Comparison of ENCODE assay signal across 28 mouse cellular contexts in the genomic region with DNA sequence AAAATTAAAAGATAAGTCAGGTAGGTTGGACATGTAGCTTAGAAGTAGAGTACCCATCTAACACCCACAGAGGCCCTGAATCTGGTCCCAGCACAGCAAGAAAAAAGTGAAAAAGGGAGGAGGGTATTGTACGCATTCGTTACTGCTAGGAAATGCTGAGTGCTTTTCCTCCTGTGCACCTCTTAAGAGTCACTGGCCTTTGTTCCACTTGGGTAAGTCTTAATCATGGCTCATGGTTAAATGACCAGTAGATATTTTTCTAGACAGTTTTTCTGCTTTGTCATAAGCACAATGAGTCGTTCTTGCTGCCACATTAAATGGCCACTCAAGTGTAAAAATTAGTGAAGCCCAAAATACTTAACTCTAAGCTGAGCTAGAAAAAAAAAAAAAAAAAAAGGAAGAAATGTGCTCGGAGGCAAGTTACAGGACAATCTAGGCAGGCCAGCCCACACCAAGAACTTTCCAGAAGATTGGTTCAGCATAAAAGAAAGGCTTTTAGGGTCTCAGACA.
DNase-seq lines count a peak whose midpoint lies in the region; ATAC-seq and TF ChIP-seq lines count a peak whose summit lies in the region.
"Had no signal": no experiment of that assay in that cellular context is flagged by ENCODE, and none has a peak within 500 bp of the region (broad histone marks: within the 10 kb centered on the region; RNA-seq: fewer than 3 reads in every experiment).

No protein-coding gene starts in this region.

- no peaks in the 10 kb centered on the region for H3K27me3 ChIP-seq in kidney, embryonic 14.5 days (ENCODE audit: control insufficient read depth, insufficient read depth, low read length)
- no peaks in the 10 kb centered on the region for H3K27me3 ChIP-seq in midbrain, embryonic 11.5 days (ENCODE audit: control insufficient read depth, insufficient read depth, low read length)
- H3K27me3 ChIP-seq in midbrain, embryonic 14.5 days (ENCODE audit: control insufficient read depth, insufficient read depth, low read length) = no peaks in the 10 kb centered on the region
- H3K27me3 ChIP-seq in intestine, embryonic 16.5 days (replicated peaks; ENCODE audit: control insufficient read depth, insufficient read depth, low read length) = no peaks in the 10 kb centered on the region
- H3K27me3 ChIP-seq: CH12.LX; embryonic facial prominence, embryonic 13.5 days; heart, embryonic 12.5 days; hindbrain, embryonic 13.5 days; limb, embryonic 13.5 days; liver, embryonic 13.5 days; midbrain, embryonic 15.5 days had no signal

- TF ChIP-seq CTCF in embryonic fibroblast, embryonic 13.5 days (IDR thresholded peaks at IDR 0.05; ENCODE audit: borderline replicate concordance, insufficient read depth, low read length) = no peak

- 0 out of 2 replicates have a peak, but pooled peaks have one; percentile 39 for ATAC-seq in kidney, embryonic 14.5 days (ENCODE audit: low FRiP score, low TSS enrichment)
- ATAC-seq in midbrain, embryonic 11.5 days (ENCODE audit: low FRiP score) = no peak
- no peak for ATAC-seq in midbrain, embryonic 14.5 days (ENCODE audit: low FRiP score, low TSS enrichment)
- ATAC-seq in intestine, embryonic 16.5 days = no peak
- ATAC-seq: forebrain, embryonic 16.5 days; intestine, postnatal 0 days; midbrain, embryonic 15.5 days had no signal

- no peak for TF ChIP-seq POLR2A in embryonic fibroblast, embryonic 13.5 days (IDR thresholded peaks at IDR 0.05; ENCODE audit: low read depth, low read length)

- WGBS in kidney, embryonic 14.5 days = 44% methylated on average over 4 of the region's 4 CpGs
- 36% methylated on average over 4 of the region's 4 CpGs for WGBS in midbrain, embryonic 11.5 days
- WGBS in midbrain, embryonic 14.5 days = 34% methylated on average over 4 of the region's 4 CpGs
- WGBS in intestine, embryonic 16.5 days = 76% methylated on average over 4 of the region's 4 CpGs

- no peaks in the 10 kb centered on the region for H3K9me3 ChIP-seq in kidney, embryonic 14.5 days (ENCODE audit: control insufficient read depth, low read length)
- H3K9me3 ChIP-seq in midbrain, embryonic 11.5 days (ENCODE audit: control insufficient read depth, low read length) = no peaks in the 10 kb centered on the region
- H3K9me3 ChIP-seq in midbrain, embryonic 14.5 days (ENCODE audit: control insufficient read depth, low read length) = no peaks in the 10 kb centered on the region
- no peaks in the 10 kb centered on the region for H3K9me3 ChIP-seq in intestine, embryonic 16.5 days (ENCODE audit: control insufficient read depth, low read length)
- H3K9me3 ChIP-seq: embryonic facial prominence, embryonic 13.5 days; heart, embryonic 12.5 days; hindbrain, embryonic 13.5 days; limb, embryonic 13.5 days; liver, embryonic 13.5 days; midbrain, embryonic 15.5 days had no signal

- H3K4me3 ChIP-seq in kidney, embryonic 14.5 days (ENCODE audit: low read length) = no peak overlapping the region
- no peak overlapping the region for H3K4me3 ChIP-seq in midbrain, embryonic 11.5 days (ENCODE audit: low read depth, low read length)
- H3K4me3 ChIP-seq in midbrain, embryonic 14.5 days (replicated peaks; ENCODE audit: low read depth, low read length) = no peak overlapping the region
- no peak overlapping the region for H3K4me3 ChIP-seq in embryonic fibroblast, embryonic 13.5 days (ENCODE audit: insufficient read depth, low read length)
- no peak overlapping the region for H3K4me3 ChIP-seq in intestine, embryonic 16.5 days (ENCODE audit: low read length)
- H3K4me3 ChIP-seq: embryonic facial prominence, embryonic 13.5 days; erythroblast, embryonic 14.5 days; heart, adult 2 months; heart, embryonic 12.5 days; hindbrain, embryonic 13.5 days; left cerebral cortex, adult 2 months; limb, embryonic 13.5 days; liver, embryonic 13.5 days; midbrain, embryonic 15.5 days had no signal

- no peak overlapping the region for H3K4me2 ChIP-seq in kidney, embryonic 14.5 days (replicated peaks; ENCODE audit: low read depth, low read length)
- no peak overlapping the region for H3K4me2 ChIP-seq in midbrain, embryonic 11.5 days
- no peak overlapping the region for H3K4me2 ChIP-seq in midbrain, embryonic 14.5 days (ENCODE audit: low read length)
- no peak overlapping the region for H3K4me2 ChIP-seq in intestine, embryonic 16.5 days (ENCODE audit: low read depth, low read length)
- H3K4me2 ChIP-seq: embryonic facial prominence, embryonic 13.5 days; heart, embryonic 12.5 days; hindbrain, embryonic 13.5 days; limb, embryonic 13.5 days; liver, embryonic 13.5 days; midbrain, embryonic 15.5 days had no signal

- no peak overlapping the region for H3K9ac ChIP-seq in kidney, embryonic 14.5 days (ENCODE audit: low read depth, low read length)
- H3K9ac ChIP-seq in midbrain, embryonic 11.5 days (ENCODE audit: low read length) = no peak overlapping the region
- H3K9ac ChIP-seq in midbrain, embryonic 14.5 days (replicated peaks; ENCODE audit: low read length) = no peak overlapping the region
- no peak overlapping the region for H3K9ac ChIP-seq in intestine, embryonic 16.5 days (ENCODE audit: low read depth, low read length)
- H3K9ac ChIP-seq: embryonic facial prominence, embryonic 13.5 days; heart, embryonic 12.5 days; hindbrain, embryonic 13.5 days; limb, embryonic 13.5 days; liver, embryonic 13.5 days; midbrain, embryonic 15.5 days had no signal

- no peaks in the 10 kb centered on the region for H3K36me3 ChIP-seq in kidney, embryonic 14.5 days (ENCODE audit: control insufficient read depth, insufficient read depth, low read length)
- no peaks in the 10 kb centered on the region for H3K36me3 ChIP-seq in midbrain, embryonic 11.5 days (ENCODE audit: control insufficient read depth, insufficient read depth, low read length)
- H3K36me3 ChIP-seq in midbrain, embryonic 14.5 days (ENCODE audit: control insufficient read depth, insufficient read depth, low read length) = no peaks in the 10 kb centered on the region
- no peaks in the 10 kb centered on the region for H3K36me3 ChIP-seq in intestine, embryonic 16.5 days (ENCODE audit: control insufficient read depth, insufficient read depth, low read length)
- H3K36me3 ChIP-seq: embryonic facial prominence, embryonic 13.5 days; heart, embryonic 12.5 days; hindbrain, embryonic 13.5 days; limb, embryonic 13.5 days; liver, embryonic 13.5 days; midbrain, embryonic 15.5 days had no signal

- DNase-seq in kidney, postnatal 36 days = no peak
- peak; percentile 61 for DNase-seq in midbrain, embryonic 11.5 days (ENCODE audit: low spot score, missing footprints)
- no peak for DNase-seq in midbrain, embryonic 14.5 days
- DNase-seq in gastrocnemius, adult 18-20 months (ENCODE audit: low spot score) = no peak
- DNase-seq: adrenal gland, postnatal 14 days; cerebellum, adult 11-12 months; cerebellum, adult 9-11 months; embryo, embryonic 11 days; heart, adult 2 months; heart, postnatal 4 days; liver, embryonic 13.5 days; lung, adult 2 months; lung, postnatal 10 days; thymus, postnatal 4 days had no signal

- no peaks in the 10 kb centered on the region for H3K4me1 ChIP-seq in kidney, embryonic 14.5 days (ENCODE audit: control insufficient read depth, insufficient read depth, low read length)
- H3K4me1 ChIP-seq in midbrain, embryonic 11.5 days (ENCODE audit: control insufficient read depth, insufficient read depth, low read length) = no peaks in the 10 kb centered on the region
- H3K4me1 ChIP-seq in midbrain, embryonic 14.5 days (ENCODE audit: control insufficient read depth, insufficient read depth, low read length) = no peaks in the 10 kb centered on the region
- peaks cover 7% of the 10 kb centered on the region; the same call in 1 of the 2 replicates for H3K4me1 ChIP-seq in embryonic fibroblast, embryonic 13.5 days (ENCODE audit: control insufficient read depth, insufficient read depth, low read length)
- no peaks in the 10 kb centered on the region for H3K4me1 ChIP-seq in intestine, embryonic 16.5 days (ENCODE audit: control insufficient read depth, insufficient read depth, low read length)
- H3K4me1 ChIP-seq: heart, embryonic 12.5 days; hindbrain, embryonic 13.5 days; limb, embryonic 13.5 days; liver, embryonic 13.5 days; midbrain, embryonic 15.5 days had no signal

- H3K27ac ChIP-seq in kidney, embryonic 14.5 days (ENCODE audit: low read depth, low read length) = no peak overlapping the region
- no peak overlapping the region for H3K27ac ChIP-seq in midbrain, embryonic 11.5 days (ENCODE audit: low read depth, low read length)
- H3K27ac ChIP-seq in midbrain, embryonic 14.5 days (replicated peaks; ENCODE audit: low read depth, low read length) = no peak overlapping the region
- peak overlapping the region; percentile 76 for H3K27ac ChIP-seq in embryonic fibroblast, embryonic 13.5 days (ENCODE audit: insufficient read depth, low read length)
- H3K27ac ChIP-seq in intestine, embryonic 16.5 days (ENCODE audit: low read length) = no peak overlapping the region
- H3K27ac ChIP-seq: heart, adult 2 months; hindbrain, embryonic 13.5 days; left cerebral cortex, adult 2 months; limb, embryonic 13.5 days; liver, embryonic 13.5 days; macrophage; midbrain, embryonic 15.5 days had no signal
